Mouse (Mus musculus) limb, embryonic 12.5 days (tissue): ENCODE data around the gene AF067063. TPM values are rescaled to one million over a fixed set of nuclear protein-coding genes. Genes with fewer than 3 reads are reported as not detected.

ENCODE experiments used
- ATAC-seq: fragments of 200-750 bp; cut with Nextera tagmentation; 2 replicates; pipeline ENCODE4 v1.8.0; 2017; ENCODE audit warnings: low read depth, moderate TSS enrichment; ENCODE audit not compliant: insufficient number of reproducible peaks, insufficient read depth, low FRiP score, low TSS enrichment
- H3K27ac ChIP-seq: fragments of 300-500 bp; sonication (generic); 2 replicates; pipeline ENCODE4 v1.5.1; 2016; ENCODE audit warnings: mild to moderate bottlenecking, moderate library complexity
- H3K27me3 ChIP-seq: fragments of 300-500 bp; sonication (generic); 2 replicates; pipeline ENCODE4 v1.6.1; 2016; ENCODE audit warnings: mild to moderate bottlenecking, moderate library complexity
- H3K36me3 ChIP-seq: fragments of 300-500 bp; sonication (generic); 2 replicates; pipeline ENCODE4 v1.6.1; 2016; ENCODE audit warnings: mild to moderate bottlenecking, moderate library complexity
- H3K4me1 ChIP-seq: fragments of 300-500 bp; sonication (generic); replicated peaks from 2 replicates; pipeline ENCODE4 v1.6.1; 2016
- H3K4me2 ChIP-seq: fragments of 300-500 bp; sonication (generic); 2 replicates; pipeline ENCODE4 v1.6.1; 2016; ENCODE audit warnings: mild to moderate bottlenecking, moderate library complexity
- H3K4me3 ChIP-seq: fragments of 300-500 bp; sonication (generic); replicated peaks from 2 replicates; pipeline ENCODE4 v1.5.1; 2016; ENCODE audit warnings: mild to moderate bottlenecking
- H3K9ac ChIP-seq: fragments of 300-500 bp; sonication (generic); replicated peaks from 2 replicates; pipeline ENCODE4 v1.6.1; 2016; ENCODE audit warnings: mild to moderate bottlenecking, moderate library complexity
- H3K9me3 ChIP-seq: fragments of 300-500 bp; sonication (generic); 2 replicates; pipeline ENCODE4 v1.6.1; 2016; ENCODE audit warnings: mild to moderate bottlenecking, moderate library complexity
- WGBS: fragments of 180-500 bp; shearing (Covaris S2); methylation state at CpG from one replicate; pipeline ENCODE4 v1.1.7; 2016; 5-methylcytosine and 5-hydroxymethylcytosine counted together
- polyA plus RNA-seq: library from polyadenylated mRNA; unstranded; fragments of >200 nt; fragmentation: Nextera tagmentation; extraction: Ambion mirVana; gene quantifications from 2 replicates; pipeline ENCODE4 v1.2.1, GENCODE M21; 2016

Gene AF067063
- polyA plus RNA-seq, 1 experiment from 2014 or later: not detected

DNA sequence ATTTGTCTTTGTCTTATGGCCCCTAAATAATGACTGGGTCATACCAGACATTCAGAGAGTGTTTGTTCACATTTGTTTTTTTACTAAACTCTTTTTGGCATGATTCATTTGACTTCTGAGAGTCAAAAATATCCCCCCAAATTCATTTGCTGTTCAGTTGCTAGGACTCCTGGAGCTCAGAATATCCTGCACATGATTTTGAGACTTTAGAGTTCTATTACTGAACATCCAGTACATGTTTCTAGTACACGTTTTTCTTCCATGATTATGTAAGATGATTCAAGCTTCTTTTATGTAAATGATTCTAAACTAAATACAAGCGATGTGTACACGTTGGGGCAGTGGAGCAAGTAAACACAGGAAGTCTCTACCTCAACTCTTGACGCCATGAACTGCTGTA is 32.4 kb downstream of the AF067063 start:
- no peak for ATAC-seq
- Histone ChIP-seq H3K9ac (no peak overlapping the region), H3K36me3 (no peaks in the 10 kb centered on the region), H3K9me3 (no peaks in the 10 kb centered on the region), H3K27me3 (no peaks in the 10 kb centered on the region), H3K27ac (no peak overlapping the region), H3K4me2 (no peak overlapping the region), H3K4me1 (no peaks in the 10 kb centered on the region), H3K4me3 (no peak overlapping the region)
- WGBS: 73% methylated on average over 4 of the region's 4 CpGs

DNA sequence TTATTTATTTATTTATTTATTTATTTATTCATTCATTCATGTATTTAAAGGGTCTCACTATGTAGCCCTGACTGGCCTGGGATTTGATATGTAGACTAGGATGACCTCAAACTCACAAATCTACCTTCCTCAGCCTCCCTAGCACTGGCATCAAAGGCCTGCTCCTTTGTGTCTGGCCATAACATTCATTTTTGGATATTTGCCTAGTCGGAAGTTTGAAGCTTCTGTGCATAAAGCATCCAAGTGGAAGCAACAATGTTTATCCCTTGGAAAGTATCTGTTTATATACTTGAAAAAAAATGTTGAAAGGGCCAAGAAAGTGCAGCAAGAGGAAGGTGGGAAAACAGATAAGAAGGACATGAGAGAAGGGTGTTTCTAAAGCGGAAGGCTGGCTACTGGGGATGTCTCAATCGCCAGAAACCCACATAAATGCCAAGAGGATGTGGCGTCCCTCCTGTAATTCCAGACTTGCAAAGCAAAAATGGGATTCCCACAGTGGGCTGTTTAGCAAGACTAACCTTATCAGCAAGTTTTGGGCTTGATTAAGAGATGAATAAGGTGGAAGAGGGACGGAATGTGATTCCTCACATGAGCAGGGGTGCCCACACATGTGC is 37.1 kb downstream of the AF067063 start:
- no peak overlapping the region for H3K9ac ChIP-seq
- H3K4me2 ChIP-seq: no peak overlapping the region
- H3K36me3 ChIP-seq: peaks cover 12% of the 10 kb centered on the region
- no peaks in the 10 kb centered on the region for H3K27me3 ChIP-seq
- H3K27ac ChIP-seq: no peak overlapping the region
- no peak for ATAC-seq
- H3K4me3 ChIP-seq: no peak overlapping the region
- 82% methylated on average over 5 of the region's 5 CpGs for WGBS
- peaks cover 9% of the 10 kb centered on the region for H3K4me1 ChIP-seq
- H3K9me3 ChIP-seq: no peaks in the 10 kb centered on the region

DNA sequence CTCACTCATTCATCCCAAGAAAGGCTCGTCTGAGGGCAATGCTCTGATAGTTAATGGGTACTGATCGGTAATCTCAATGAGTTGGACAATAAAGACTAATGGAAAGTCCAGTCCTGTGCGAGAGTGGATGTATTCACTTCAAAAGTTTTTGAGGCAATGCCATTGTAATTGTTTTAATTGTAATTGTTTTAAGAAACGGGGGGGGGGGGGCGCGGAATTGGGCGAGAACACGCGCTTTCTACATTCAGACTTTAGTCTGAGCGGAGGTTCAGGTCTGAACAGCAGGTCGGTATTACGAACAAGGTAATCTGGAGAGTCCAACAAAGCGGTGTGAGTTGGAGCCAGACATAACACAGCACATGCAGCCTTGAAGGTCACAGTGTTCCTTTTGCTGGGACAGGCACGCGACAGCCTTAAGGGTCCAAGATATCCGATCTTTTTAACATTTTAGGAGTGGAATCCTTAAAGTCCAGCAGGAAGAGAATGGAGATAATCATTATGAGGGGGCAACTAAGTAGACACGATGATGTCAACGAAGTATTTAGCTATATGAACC is 38.4 kb downstream of the AF067063 start:
- Histone ChIP-seq H3K9me3 (no peaks in the 10 kb centered on the region), H3K4me3 (peak overlapping the region; percentile 78)
- WGBS: 4% methylated on average over 18 of the region's 18 CpGs

DNA sequence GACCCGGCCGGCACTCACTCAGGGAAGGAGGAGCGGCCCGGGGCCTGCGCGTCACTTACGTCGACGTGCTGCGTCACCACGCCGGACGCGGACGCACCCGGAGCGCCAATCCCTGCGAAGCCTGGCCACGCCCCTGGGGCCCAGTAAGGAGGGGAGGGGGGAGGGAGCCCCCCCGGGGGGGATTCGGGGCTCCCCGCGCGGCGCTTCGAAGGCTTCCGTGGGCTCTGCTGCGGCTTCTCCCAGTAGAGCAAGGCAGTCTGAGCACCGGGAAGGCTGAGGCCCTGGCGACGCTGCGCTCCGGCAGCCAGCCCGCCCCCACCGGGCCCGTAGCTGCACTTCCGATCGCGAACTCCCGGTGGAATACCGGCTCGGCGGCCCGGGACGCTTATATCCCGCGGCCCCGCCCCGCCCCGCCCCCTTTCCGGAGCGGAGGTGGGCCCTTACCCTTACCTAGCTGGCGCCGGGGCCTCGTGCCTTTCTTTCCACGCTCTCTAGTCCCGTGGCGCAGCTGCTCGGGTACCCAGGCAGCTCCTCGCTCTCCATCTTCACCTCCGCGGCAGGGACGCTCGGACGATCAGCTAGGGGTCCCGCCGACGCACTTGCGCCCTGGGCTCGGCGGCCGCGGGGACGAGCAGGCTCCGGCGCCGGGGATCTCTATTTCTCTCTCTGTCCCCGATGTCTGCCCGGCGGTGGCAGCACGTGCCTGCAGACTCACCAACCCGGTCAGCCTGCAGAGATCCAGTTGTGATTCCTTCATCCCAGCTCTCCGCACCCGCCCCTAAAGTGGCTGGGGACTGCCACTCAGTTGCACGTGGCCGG is 39.0 kb downstream of the AF067063 start, which contains the start of gene Zfp131:
Gene Zfp131 (minus strand): TSS at position 129 of the 819 bp plus-strand sequence.
- Histone ChIP-seq H3K4me1 (peaks cover 9% of the 10 kb centered on the region), H3K27me3 (no peaks in the 10 kb centered on the region), H3K4me3 (peak within 1 kb of the TSS; percentile 78), H3K9me3 (no peaks in the 10 kb centered on the region), H3K27ac (peak within 1 kb of the TSS; percentile 94), H3K4me2 (peak within 1 kb of the TSS; percentile 78), H3K9ac (peak within 1 kb of the TSS; percentile 96), H3K36me3 (peaks cover 27% of the 10 kb centered on the region)
- under 1% methylated on average over 72 of the region's 86 CpGs for WGBS
- ATAC-seq: peak; percentile 97

More for the DNA sequence above, 38.4 kb downstream of the AF067063 start:
- no peaks in the 10 kb centered on the region for H3K27me3 ChIP-seq
- ATAC-seq: no peak
- H3K27ac ChIP-seq: peak overlapping the region; percentile 94
- H3K9ac ChIP-seq: peak overlapping the region; percentile 96
- peak overlapping the region; percentile 78 for H3K4me2 ChIP-seq
- H3K36me3 ChIP-seq: peaks cover 22% of the 10 kb centered on the region
- peaks cover 9% of the 10 kb centered on the region for H3K4me1 ChIP-seq

DNA sequence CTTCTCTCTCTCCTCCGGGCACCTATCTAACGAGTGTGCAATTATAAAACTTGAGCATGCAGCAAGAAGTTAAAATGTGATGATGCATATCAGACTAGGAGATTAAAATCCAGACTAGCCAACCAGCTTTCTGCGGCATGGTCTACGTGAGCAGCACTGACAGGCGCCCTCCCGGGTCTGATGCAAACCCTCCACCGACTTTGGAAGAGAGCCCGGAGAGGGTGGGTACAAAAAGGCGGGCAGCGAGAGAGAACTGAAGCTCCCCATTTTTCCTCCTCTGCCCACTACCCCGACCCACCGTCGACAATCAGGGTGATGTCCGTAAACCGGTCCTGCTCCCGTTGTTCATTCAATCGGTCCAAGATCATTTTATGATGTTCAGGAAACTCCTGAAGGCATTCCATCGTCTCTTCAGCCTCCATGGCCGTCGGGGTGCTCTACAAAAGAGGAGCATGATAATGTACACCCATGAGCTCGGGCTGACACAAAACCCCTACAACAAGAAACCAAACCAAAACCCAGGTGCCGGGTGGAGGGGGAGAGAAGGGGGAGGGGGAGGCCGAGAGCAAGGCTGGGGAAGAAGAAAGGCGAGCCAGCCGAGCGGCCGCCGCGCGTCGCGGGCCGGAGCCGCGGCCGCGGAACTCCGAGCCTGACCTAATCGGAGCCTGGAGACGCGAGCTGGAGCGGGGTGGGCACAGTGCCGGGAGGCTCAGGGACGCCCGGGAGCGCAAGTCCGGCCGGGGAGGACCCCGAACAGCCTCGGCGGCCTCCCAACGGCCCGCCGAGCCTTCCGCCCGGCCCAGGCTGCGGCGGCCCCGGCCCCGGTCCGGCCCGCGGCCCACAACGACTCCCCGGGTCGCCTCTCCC is 39.9 kb downstream of the AF067063 start:
- Histone ChIP-seq H3K9ac (peak overlapping the region; percentile 96), H3K4me1 (peaks cover 9% of the 10 kb centered on the region), H3K4me2 (peak overlapping the region; percentile 64), H3K27ac (peak overlapping the region; percentile 94), H3K36me3 (peaks cover 35% of the 10 kb centered on the region), H3K27me3 (no peaks in the 10 kb centered on the region), H3K4me3 (peak overlapping the region; percentile 78), H3K9me3 (no peaks in the 10 kb centered on the region)
- ATAC-seq: peak; percentile 58
- WGBS: 1% methylated on average over 46 of the region's 66 CpGs

DNA sequence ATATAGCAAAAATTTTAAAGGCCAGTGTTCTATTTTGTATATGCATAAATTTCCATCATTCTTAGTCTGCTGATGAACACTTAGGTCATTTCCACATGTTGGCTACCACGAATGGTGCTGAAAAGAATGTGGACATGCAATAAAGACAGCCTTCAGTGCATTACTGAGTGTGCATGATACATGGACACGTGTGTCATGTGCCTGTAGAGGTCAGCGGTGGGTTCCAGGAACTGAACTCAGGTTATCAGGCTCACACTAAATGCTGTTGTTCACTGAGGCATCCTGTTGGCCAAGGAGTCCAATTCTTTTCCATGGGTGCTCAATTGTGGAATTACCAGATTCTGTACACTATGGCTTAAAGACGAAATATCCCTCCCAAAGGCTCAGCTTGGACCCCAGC is 46.4 kb downstream of the AF067063 start:
- Histone ChIP-seq H3K4me1 (no peaks in the 10 kb centered on the region), H3K9me3 (no peaks in the 10 kb centered on the region), H3K4me3 (no peak overlapping the region), H3K4me2 (no peak overlapping the region), H3K9ac (no peak overlapping the region), H3K27ac (no peak overlapping the region), H3K27me3 (no peaks in the 10 kb centered on the region), H3K36me3 (peaks cover 85% of the 10 kb centered on the region)
- WGBS: 90% methylated on average over 4 of the region's 4 CpGs
- no peak for ATAC-seq

Other genes with a start within 250 kb of the AF067063 start
- gene Ccl28, start 206.4 kb downstream of the AF067063 start, polyA plus RNA-seq: 0.05 and 0.15 TPM in 2 replicates
- 195 and 197 TPM in 2 replicates for gene Hmgcs1, start 139.8 kb downstream of the AF067063 start, polyA plus RNA-seq
- gene Nim1k, start 74.3 kb downstream of the AF067063 start, polyA plus RNA-seq: 1.6 and 2.3 TPM in 2 replicates
- gene Zfp131, start 39.3 kb downstream of the AF067063 start, polyA plus RNA-seq: 48.7 and 50.2 TPM in 2 replicates
- gene D13Ertd608e, start 5.8 kb upstream of the AF067063 start, polyA plus RNA-seq: not detected in 2 replicates
- not detected in 2 replicates for gene Tcstv1, start 64.6 kb upstream of the AF067063 start, polyA plus RNA-seq
- gene Gm21761, start 99.1 kb upstream of the AF067063 start, polyA plus RNA-seq: not detected in 2 replicates
- gene B020031M17Rik, start 120.6 kb upstream of the AF067063 start, polyA plus RNA-seq: not detected in 2 replicates
- gene Gm36079, start 196.8 kb upstream of the AF067063 start, polyA plus RNA-seq: not detected in 2 replicates
- gene Gm21188, start 222.0 kb upstream of the AF067063 start, polyA plus RNA-seq: not detected in 2 replicates